Mouse (Mus musculus) cerebellum, adult (tissue): ENCODE data around the gene Trmo.

Source experiments
- ATAC-seq: cut with Nextera tagmentation; 2 replicates; pipeline ENCODE4 v1.9.2; 2017; ENCODE audit warnings: mild to moderate bottlenecking, moderate library complexity, mixed read lengths; ENCODE audit not compliant: insufficient number of reproducible peaks, low FRiP score, low TSS enrichment

The Trmo gene

GRCm38 (mm10) chr4:46342711-46343286, 46.4 kb downstream of the Trmo start:
- no peak for ATAC-seq

- no peak for ATAC-seq
These were observed 47.2 kb downstream of the Trmo start for GRCm38 (mm10) chr4:46341831-46342680.

- ATAC-seq, result 0 out of 2 replicates have a peak, but pooled peaks have one; percentile 45
These were observed 49.7 kb downstream of the Trmo start for GRCm38 (mm10) chr4:46339584-46339983.

GRCm38 (mm10) chr4:46339026-46339425, 50.2 kb downstream of the Trmo start:
- ATAC-seq, result no peak

GRCm38 (mm10) chr4:46337990-46338389, 51.2 kb downstream of the Trmo start:
- no peak for ATAC-seq

GRCm38 (mm10) chr4:46335846-46336245, 53.4 kb downstream of the Trmo start:
- ATAC-seq, result no peak

- no peak for ATAC-seq
These were observed 60.3 kb downstream of the Trmo start for GRCm38 (mm10) chr4:46328906-46329305.
